Mouse (Mus musculus) liver, embryonic 14.5 days (tissue): Measurements from ENCODE around the gene Olfr263.

Experiments used
- CTCF ChIP-seq: IDR thresholded peaks from 2 replicates; pipeline ENCODE4 v1.5.1; 2016; ENCODE audit warnings: antibody characterized with exemption, low read depth, control low read depth
- EP300 ChIP-seq: IDR thresholded peaks from 2 replicates; pipeline ENCODE4 v1.6.1; 2016; ENCODE audit warnings: antibody characterized with exemption, low read depth

- no peak for TF ChIP-seq CTCF
- TF ChIP-seq EP300, result no peak
Observed at GRCm38 (mm10) chr13:21082686-21083085, 46.8 kb upstream of the Olfr263 start.
